Mouse (Mus musculus) duodenum, adult 2 months (tissue): ENCODE results near the gene Rnf145. TPM values are rescaled to one million over a fixed set of nuclear protein-coding genes. Genes with fewer than 3 reads are reported as not detected.

Experiments used
- polyA plus RNA-seq: library from polyadenylated mRNA; depleted of rRNA; stranded (reverse); fragments of >200 nt; gene quantifications from 2 replicates; pipeline ENCODE4 v1.2.3, GENCODE M21; 2012; ENCODE audit warnings: low replicate concordance; rRNA removed

Gene Rnf145
- polyA plus RNA-seq: 26.6 and 52.6 TPM in 2 replicates

DNA sequence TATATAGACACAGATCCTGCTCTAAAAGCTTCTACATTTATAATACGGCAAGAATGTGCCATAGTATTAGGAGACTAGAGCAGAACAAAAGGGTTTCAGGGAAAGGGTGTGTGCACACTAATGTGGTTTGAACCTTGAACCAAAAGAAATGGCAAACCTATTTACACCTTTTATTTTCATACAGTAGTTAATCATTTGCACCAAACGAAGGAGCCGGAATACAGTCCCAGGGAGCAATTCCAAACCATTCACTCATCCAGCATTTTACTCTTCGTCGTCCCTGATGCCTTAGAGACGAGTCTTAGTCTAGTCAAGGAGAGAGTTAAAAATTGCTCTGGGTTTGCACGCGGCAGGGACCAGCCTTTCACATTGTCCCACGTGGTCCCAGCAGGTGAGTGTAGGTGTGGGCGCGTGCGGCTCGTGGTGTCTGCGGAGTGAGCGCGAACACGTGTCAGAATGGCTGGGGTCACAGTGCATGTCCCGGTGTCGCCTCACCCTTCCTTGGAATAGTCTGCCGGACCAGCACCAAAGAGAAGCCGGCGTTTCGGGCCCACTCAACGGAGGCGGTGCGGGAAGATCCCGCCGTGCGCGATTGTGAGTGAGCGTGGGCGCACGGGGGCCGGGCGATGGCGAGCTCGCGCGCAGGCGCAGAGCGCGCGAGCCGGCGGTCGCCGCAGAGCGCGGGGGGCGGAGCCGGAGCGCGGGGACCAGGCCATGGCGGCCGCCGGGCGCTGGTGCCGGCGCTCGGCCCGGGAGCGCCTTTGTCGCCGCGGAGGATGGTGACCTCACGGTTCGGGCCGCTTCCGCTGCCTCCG, at the start of gene Rnf145:
Gene Rnf145, plus strand, starts transcription at position 684 of the 815 bp plus-strand sequence.

DNA sequence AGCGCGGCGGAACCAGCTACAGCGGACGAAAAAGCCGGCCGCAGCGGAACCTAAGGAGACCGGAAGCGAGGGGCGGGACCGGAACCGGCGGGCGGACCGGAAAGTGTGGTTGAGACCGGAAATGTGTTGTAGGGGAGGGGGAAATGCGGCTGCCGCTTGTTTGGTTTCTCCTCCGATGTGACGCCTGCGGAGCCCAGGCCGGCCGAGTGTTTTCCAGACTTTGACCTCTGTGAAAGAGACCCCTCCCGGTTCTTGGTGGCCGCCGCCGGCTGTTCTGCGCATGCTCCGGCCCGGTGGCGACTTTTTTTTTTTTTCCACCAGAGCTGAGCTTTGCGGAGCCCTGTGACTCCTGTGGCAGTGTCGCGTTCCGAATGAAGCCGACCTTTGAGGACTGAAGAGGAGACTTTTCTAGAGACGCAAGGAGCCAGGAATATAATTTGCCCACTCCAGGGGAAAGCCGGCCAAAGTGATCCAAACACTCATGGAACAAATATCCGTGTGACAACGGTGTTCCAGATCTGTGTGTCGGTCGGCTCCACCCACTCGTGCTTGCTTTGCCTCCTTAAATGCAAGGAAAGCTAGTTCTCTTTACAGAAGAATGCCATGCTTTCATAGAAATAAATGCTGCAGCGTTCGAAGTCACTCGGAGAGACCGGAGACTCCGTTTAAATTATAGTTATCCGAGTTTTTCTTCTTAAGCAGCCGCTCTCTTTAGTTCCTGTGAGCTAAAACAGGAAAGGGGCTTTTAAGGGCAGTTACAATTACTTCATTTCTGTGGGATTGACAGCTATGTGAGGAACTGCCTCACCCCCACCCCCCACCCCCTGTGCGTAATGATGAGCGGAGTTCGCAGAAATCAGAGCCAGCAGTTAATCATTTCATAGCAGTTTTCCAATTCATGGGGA, 48.1 kb upstream of the Rnf145 start, which contains the start of gene Ublcp1:
Gene Ublcp1, minus strand, starts transcription at position 67 of the 905 bp plus-strand sequence.

Other genes starting within 250 kb of the Rnf145 start
- gene Il12b, start 118.9 kb upstream of the Rnf145 start, polyA plus RNA-seq: not detected in 2 replicates
- 1.1 and 1.7 TPM in 2 replicates for gene Ublcp1, start 48.5 kb upstream of the Rnf145 start, polyA plus RNA-seq
- 1.2 and 2.0 TPM in 2 replicates for gene Ebf1, start 98.4 kb downstream of the Rnf145 start, polyA plus RNA-seq